Mouse (Mus musculus) MEL (cell line): ENCODE data around the gene Prex1.

ENCODE experiments used
- CHD2 ChIP-seq: IDR thresholded peaks from 2 replicates; pipeline ENCODE4 v1.6.1; 2011; ENCODE audit warnings: low read length, improper control_type of control experiment
- CTCF ChIP-seq, 3 experiments: IDR thresholded peaks in 2 of 3; conservative IDR thresholded peaks in 1 of 3; 2 replicates each; pipeline ENCODE4 v1.5.1; 2011 to 2012; ENCODE audit warnings: low read length in 3 of 3, low read depth in 2 of 3, mild to moderate bottlenecking in 2 of 3, improper control_type of control experiment in 1 of 3, inconsistent platforms in 1 of 3, mixed read lengths in 1 of 3, moderate library complexity in 1 of 3; ENCODE audit not compliant: control insufficient read depth in 1 of 3, insufficient read depth in 1 of 3, poor library complexity in 1 of 3, severe bottlenecking in 1 of 3
- EP300 ChIP-seq, 2 experiments: IDR thresholded peaks; 2 replicates each; pipeline ENCODE4 v1.6.1; 2011; ENCODE audit warnings: improper control_type of control experiment in 2 of 2, low read length in 2 of 2, low read depth in 1 of 2, mild to moderate bottlenecking in 1 of 2
- MAX ChIP-seq: IDR thresholded peaks from 2 replicates; pipeline ENCODE4 v1.6.1; 2011; ENCODE audit warnings: low read length, improper control_type of control experiment
- POLR2A ChIP-seq, 2 experiments: IDR thresholded peaks; 2 replicates each; pipeline ENCODE4 v1.6.1; 2011 to 2012; ENCODE audit warnings: low read length in 2 of 2, mild to moderate bottlenecking in 2 of 2, control low read depth in 1 of 2, improper control_type of control experiment in 1 of 2, low read depth in 1 of 2, moderate library complexity in 1 of 2; ENCODE audit not compliant: control insufficient read depth in 1 of 2, insufficient read depth in 1 of 2, poor library complexity in 1 of 2
- RAD21 ChIP-seq: IDR thresholded peaks from 2 replicates; pipeline ENCODE4 v1.6.1; 2011; ENCODE audit warnings: mild to moderate bottlenecking, low read depth, low read length, improper control_type of control experiment
- SIN3A ChIP-seq: IDR thresholded peaks from 2 replicates; pipeline ENCODE4 v1.6.1; 2012; ENCODE audit warnings: low read length, improper control_type of control experiment, inconsistent platforms
- TAL1 ChIP-seq: IDR thresholded peaks from 2 replicates; pipeline ENCODE4 v1.6.1; 2012; ENCODE audit warnings: mild to moderate bottlenecking, inconsistent platforms, low read length, moderate library complexity, mixed read lengths
- TCF12 ChIP-seq: IDR thresholded peaks from 2 replicates; pipeline ENCODE4 v1.6.1; 2014; ENCODE audit warnings: low read depth, mild to moderate bottlenecking, inconsistent platforms, low read length, improper control_type of control experiment, moderate library complexity
- UBTF ChIP-seq: IDR thresholded peaks from 2 replicates; pipeline ENCODE4 v1.6.1; 2012; ENCODE audit warnings: low read depth, mild to moderate bottlenecking, inconsistent platforms, low read length, improper control_type of control experiment, moderate library complexity, borderline replicate concordance; ENCODE audit not compliant: insufficient read depth
- USF1 ChIP-seq: IDR thresholded peaks from 2 replicates; pipeline ENCODE4 v1.6.1; 2014; ENCODE audit warnings: low read depth, mild to moderate bottlenecking, inconsistent platforms, low read length, improper control_type of control experiment, moderate library complexity
- ZNF384 ChIP-seq: IDR thresholded peaks from 2 replicates; pipeline ENCODE4 v1.6.1; 2012; ENCODE audit warnings: low read depth, mild to moderate bottlenecking, inconsistent platforms, low read length, improper control_type of control experiment

GRCm38 (mm10) chr2:166631621-166632171, 81.9 kb downstream of the Prex1 start:
- no peak for TF ChIP-seq CTCF (IDR thresholded peaks at IDR 0.05 in 2 of 3, conservative IDR thresholded peaks at IDR 0.05 in 1 of 3; ENCODE audit: control insufficient read depth in 1 of 3, insufficient read depth in 1 of 3, low read depth in 2 of 3, low read length in 3 of 3, poor library complexity in 1 of 3, severe bottlenecking in 1 of 3)
- TF ChIP-seq UBTF, result no peak
- no peak for TF ChIP-seq MAX
- TF ChIP-seq RAD21, result no peak
- no peak for TF ChIP-seq POLR2A (IDR thresholded peaks at IDR 0.05; ENCODE audit: control insufficient read depth in 1 of 2, insufficient read depth in 1 of 2, low read depth in 1 of 2, low read length in 2 of 2, poor library complexity in 1 of 2)
- no peak for TF ChIP-seq ZNF384
- no peak for TF ChIP-seq CHD2
- no peak for TF ChIP-seq SIN3A
- TF ChIP-seq EP300 (IDR thresholded peaks at IDR 0.05; ENCODE audit: low read depth in 1 of 2, low read length in 2 of 2), result no peak
- no peak for TF ChIP-seq TAL1
- no peak for TF ChIP-seq USF1
- TF ChIP-seq TCF12, result no peak
